Mouse (Mus musculus): ENCODE data around the gene Tsc22d2.

Tsc22d2 gene

DNA sequence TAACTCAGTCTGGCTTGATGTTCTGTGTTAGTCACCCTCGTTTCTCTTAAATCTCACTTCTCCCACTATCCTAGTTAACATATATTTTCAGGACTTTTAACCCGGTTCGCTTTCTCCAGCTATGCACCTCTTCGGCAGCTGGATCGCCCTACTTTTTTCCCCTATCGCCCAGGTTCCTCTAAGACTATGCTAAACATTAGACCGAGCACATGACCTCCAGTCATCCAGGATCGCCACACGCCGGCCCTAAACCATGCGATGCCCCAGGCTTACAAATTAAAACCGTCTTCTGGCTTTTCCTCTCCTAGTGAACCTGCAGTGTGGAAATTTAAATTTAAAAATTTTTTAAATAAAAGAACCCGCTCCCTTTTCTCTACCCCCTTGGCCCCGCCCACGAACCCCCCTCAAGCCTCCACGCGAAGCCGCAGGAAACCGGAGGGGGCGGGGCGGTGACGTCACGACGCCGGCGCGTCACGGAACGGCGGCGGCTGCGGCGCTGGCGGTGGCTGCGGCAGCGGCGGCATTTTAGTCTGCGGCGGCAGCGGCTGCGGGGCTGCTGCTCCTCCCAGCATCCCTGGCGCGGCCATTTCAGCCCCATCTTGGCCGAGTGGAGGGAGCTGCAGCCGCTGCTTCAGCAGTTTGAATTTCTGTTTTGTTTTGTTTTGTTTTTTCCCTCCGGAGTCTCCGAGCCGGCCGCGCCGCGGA is at the start of gene Tsc22d2:
Gene Tsc22d2 (plus strand): TSS at position 482 of the 705 bp plus-strand sequence.
- peak; percentile 97 for DNase-seq (ENCODE audit: low spot score)

- no peak for DNase-seq (ENCODE audit: low spot score)
Measured at GRCm38 (mm10) chr3:58366756-58367155, 47.8 kb upstream of the Tsc22d2 start.

- DNase-seq (ENCODE audit: low spot score) = no peak
Measured at GRCm38 (mm10) chr3:58370811-58371210, 43.7 kb upstream of the Tsc22d2 start.

GRCm38 (mm10) chr3:58372066-58372904 is 42.2 kb upstream of the Tsc22d2 start:
- peak; percentile 15 for DNase-seq (ENCODE audit: low spot score)

DNA sequence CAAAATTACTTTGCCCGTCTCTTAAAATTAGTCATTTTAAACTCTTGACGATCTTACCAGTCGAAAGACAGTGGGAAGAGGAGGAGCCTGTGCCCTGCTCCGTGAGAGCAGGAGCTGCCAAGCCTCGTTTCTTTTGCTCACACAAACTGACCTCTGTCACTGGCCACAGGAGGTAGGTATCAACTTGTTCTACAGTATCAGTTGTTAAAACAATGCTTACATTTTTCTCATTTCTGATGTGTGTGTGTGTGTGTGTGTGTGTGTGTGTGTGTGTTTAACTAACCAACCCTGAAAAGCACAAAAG is 41.7 kb upstream of the Tsc22d2 start:
- DNase-seq (ENCODE audit: low spot score) = no peak

- no peak for DNase-seq (ENCODE audit: low spot score)
Measured at GRCm38 (mm10) chr3:58374281-58374680, 40.2 kb upstream of the Tsc22d2 start.

- no peak for DNase-seq (ENCODE audit: low spot score)
Measured at GRCm38 (mm10) chr3:58376713-58377112, 37.8 kb upstream of the Tsc22d2 start.

- no peak for DNase-seq (ENCODE audit: low spot score)
Measured at GRCm38 (mm10) chr3:58377589-58378134, 36.9 kb upstream of the Tsc22d2 start.

GRCm38 (mm10) chr3:58382676-58383075 is 31.8 kb upstream of the Tsc22d2 start:
- DNase-seq (ENCODE audit: low spot score) = no peak

DNA sequence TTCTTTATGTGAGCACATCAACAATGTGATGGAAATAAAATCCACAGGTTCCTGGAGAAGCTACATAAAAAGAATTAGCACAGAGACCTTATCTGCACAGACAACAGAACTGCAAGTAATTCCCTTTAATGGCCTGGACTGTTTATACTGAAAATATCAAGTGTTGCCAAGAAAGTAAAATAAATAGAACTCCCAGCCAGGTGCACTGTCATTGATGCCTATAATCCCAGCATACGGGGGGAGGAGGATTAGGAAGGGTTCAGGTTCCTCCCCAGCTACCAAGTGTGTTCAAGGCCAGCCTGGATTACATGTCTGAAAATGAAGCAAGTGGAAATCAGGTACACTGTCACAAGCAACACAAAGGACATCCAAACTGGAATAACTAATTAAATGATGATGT is 29.5 kb upstream of the Tsc22d2 start:
- no peak for DNase-seq (ENCODE audit: low spot score)

DNA sequence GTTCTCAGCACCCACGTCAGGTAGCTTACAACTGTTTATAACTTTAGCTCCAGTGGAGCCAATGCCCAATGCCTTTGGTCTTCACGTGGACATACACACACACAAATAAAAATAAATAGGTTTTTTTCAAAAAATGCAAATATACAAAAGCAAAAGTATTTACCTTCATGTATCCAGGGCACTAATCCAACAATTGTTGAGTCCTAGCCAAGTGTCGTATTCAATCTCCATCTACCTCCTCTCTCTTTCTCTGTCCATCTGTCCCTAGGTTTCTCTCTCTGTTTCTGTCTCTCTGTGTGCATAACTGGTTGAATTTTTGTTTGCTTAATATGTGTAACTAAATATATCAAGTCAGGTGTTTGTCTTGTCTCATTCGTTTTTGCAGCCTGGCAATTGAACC is 25.8 kb upstream of the Tsc22d2 start:
- no peak for DNase-seq (ENCODE audit: low spot score)

DNA sequence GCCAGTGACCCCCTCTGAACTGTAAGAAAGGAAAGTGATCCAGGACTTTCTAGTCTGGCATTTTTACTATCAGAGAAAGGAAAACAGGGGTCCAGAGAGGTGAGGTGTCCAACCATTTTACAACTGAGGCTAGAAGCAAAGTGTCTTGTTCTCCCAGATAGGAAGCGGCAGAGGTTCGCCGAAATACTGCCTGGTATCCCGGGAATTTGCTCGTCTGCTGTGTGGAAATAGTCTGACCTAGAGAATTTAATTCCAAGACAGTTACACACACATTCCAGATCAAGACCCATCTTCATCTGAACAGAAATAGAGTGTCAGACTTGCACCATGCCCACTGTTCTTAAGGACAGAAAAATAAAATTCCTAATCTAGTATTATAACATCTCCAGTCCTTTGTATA is 16.0 kb upstream of the Tsc22d2 start:
- no peak for DNase-seq (ENCODE audit: low spot score)

DNA sequence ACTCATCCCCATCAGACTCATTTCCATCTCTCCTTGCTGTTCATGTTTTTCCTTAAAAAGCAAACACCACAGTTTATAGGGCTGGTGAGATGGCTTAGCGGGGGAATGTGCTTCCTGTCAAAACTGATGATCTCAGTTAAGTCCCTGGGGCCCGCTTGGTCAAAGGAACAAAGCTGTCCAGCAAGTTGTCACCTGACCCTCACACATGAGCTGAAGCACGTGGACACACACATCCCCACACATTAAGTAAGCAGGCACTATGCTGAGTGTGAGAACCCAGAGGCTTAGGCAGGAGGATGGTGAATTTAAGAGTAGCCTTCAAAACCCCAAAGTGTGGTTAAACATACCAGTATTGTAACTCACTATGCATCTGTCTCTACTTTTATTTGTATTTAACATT is 14.6 kb upstream of the Tsc22d2 start:
- no peak for DNase-seq (ENCODE audit: low spot score)

- DNase-seq (ENCODE audit: low spot score) = no peak
Measured at GRCm38 (mm10) chr3:58411669-58412068, 2.8 kb upstream of the Tsc22d2 start.

- DNase-seq (ENCODE audit: low spot score) = no peak
Measured at GRCm38 (mm10) chr3:58413671-58414070, 844 bp upstream of the Tsc22d2 start.

DNA sequence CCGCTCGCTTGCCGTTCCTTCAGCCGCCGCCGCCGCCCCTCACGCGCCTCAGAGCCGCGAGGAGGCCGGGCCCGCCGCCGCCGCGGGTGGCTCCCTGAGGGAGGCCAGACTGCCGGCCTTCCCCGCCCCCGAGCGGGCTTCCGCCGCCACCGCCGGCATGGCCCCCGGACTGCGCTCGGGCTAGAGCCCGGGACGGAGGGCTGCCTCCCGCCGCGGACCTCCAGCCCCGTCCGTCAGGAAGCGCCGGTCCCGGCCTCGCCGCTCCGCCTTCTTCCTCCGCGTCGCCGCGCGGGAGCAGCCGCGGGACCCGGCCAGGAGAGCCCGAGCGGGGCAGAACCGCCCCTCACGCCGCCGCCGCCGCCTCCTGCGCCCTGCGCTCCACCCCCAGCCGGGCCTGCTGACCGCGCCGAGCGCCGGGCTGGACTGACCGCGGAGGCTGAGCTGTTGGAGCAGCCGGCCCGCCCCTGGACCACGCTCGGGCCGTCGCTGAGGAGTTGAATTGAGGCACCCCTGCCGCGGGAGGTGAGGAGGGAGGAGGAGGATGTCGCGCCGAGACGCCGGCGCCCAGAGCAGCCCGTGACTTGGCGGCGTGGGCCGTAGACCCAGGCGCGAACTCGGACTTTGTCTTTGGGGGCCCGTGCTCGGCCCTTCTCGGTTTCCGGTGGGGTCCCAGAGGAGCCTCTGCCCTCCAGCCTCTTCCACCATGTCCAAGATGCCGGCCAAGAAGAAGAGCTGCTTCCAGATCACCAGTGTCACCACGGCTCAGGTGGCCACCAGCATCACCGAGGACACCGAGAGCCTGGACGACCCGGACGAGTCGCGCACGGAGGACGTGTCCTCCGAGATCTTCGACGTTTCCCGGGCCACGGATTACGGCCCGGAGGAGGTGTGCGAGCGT is 720 bp downstream of the Tsc22d2 start:
- DNase-seq (ENCODE audit: low spot score) = peak; percentile 62

DNA sequence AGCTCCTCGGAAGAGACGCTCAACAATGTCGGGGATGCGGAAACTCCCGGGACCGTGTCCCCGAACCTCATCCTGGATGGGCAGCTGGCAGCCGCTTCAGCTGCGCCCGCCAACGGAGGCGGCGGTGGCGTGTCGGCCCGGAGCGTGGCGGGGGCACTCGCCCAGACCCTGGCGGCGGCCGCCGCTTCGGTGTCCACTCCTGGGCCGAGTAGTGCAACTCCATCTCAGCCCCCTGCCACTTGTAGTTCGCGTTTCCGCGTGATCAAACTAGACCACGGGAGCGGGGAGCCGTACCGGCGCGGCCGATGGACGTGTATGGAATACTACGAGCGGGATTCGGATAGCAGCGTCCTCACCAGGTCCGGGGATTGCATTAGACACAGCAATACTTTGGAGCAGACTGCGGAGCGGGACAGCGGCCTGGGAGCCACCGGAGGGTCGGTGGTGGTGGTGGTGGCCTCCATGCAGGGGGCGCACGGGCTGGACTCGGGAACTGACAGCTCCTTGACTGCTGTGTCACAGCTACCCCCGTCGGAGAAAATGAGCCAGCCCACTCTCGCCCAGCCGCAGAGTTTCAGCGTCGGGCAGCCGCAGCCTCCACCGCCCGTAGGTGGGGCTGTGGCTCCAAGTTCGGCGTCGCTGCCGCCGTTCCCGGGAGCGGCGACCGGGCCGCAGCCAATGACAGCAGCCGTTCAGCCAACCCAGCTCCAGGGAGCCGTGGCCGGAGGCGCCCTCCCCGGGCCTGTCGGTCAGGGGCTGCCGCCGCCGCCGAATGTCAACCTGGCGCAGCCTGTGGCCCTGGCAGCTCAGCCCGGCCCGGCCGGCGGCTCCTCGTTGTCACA is 1.6 kb downstream of the Tsc22d2 start:
- peak; percentile 59 for DNase-seq (ENCODE audit: low spot score)

DNA sequence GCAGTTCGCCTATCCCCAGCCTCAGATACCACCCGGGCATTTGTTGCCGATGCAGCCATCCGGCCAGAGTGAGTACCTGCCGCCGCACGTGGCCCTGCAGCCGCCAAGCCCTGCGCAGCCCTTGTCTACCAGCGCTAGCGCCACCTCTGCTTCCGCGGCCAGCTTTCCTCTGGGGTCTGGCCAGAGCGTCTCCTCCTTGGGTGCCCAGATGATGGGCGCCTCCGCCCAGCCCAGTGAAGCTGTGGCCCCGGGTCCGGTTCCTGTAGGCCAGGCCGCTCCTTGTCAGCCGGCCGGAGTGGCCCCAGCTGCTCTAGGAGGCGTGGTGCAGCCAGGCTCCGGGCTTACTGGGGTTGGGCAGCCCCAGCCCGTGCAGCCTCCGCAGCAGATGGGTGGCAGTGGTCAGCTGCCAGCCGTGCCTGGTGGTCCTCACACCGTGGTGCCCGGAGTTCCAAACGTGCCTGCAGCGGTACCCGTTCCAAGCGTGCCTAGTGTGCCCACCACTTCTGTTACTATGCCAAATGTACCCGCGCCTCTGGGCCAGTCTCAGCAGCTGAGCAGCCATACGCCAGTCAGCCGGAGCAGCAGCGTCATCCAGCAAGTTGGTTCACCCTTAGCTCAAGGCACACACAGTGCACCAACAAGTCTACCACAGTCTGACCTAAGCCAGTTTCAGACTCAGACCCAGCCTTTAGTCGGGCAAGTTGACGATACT is 2.4 kb downstream of the Tsc22d2 start:
- DNase-seq (ENCODE audit: low spot score) = peak; percentile 24

GRCm38 (mm10) chr3:58418724-58419705 is 4.5 kb downstream of the Tsc22d2 start:
- no peak for DNase-seq (ENCODE audit: low spot score)
